Mouse (Mus musculus) neural tube, embryonic 14.5 days (tissue): ENCODE measurements around the gene Dhrs3. TPM values are rescaled to one million over a fixed set of nuclear protein-coding genes. Genes with fewer than 3 reads are reported as not detected.

Source experiments
- ATAC-seq: fragments of 200-750 bp; cut with Nextera tagmentation; 2 replicates; pipeline ENCODE4 v1.8.0; 2017; ENCODE audit warnings: low read depth, mild to moderate bottlenecking, moderate TSS enrichment, moderate library complexity
- H3K27ac ChIP-seq: fragments of 300-500 bp; sonication (generic); 2 replicates; pipeline ENCODE4 v1.5.1; 2014; ENCODE audit warnings: low read depth, mild to moderate bottlenecking, control low read depth, low read length, moderate library complexity, mixed read lengths
- H3K27me3 ChIP-seq: fragments of 300-500 bp; sonication (generic); 2 replicates; pipeline ENCODE4 v1.6.1; 2014; ENCODE audit warnings: low read length; ENCODE audit not compliant: control insufficient read depth, insufficient read depth
- H3K36me3 ChIP-seq: fragments of 300-500 bp; sonication (generic); 2 replicates; pipeline ENCODE4 v1.6.1; 2014; ENCODE audit warnings: low read length, mixed read lengths; ENCODE audit not compliant: control insufficient read depth, insufficient read depth
- H3K4me1 ChIP-seq: fragments of 300-500 bp; sonication (generic); 2 replicates; pipeline ENCODE4 v1.6.1; 2014; ENCODE audit warnings: low read length; ENCODE audit not compliant: control insufficient read depth, insufficient read depth
- H3K4me2 ChIP-seq: fragments of 300-500 bp; sonication (generic); 2 replicates; pipeline ENCODE4 v1.6.1; 2014; ENCODE audit warnings: mild to moderate bottlenecking, low read depth, low read length, control low read depth
- H3K4me3 ChIP-seq: fragments of 300-500 bp; sonication (generic); 2 replicates; pipeline ENCODE4 v1.5.1; 2014; ENCODE audit warnings: low read depth, low read length, control low read depth, mixed read lengths
- H3K9ac ChIP-seq: fragments of 300-500 bp; sonication (generic); replicated peaks from 2 replicates; pipeline ENCODE4 v1.6.1; 2014; ENCODE audit warnings: low read depth, mild to moderate bottlenecking, control low read depth, low read length, mixed read lengths
- H3K9me3 ChIP-seq: fragments of 300-500 bp; sonication (generic); 2 replicates; pipeline ENCODE4 v1.6.1; 2016; ENCODE audit warnings: low read length; ENCODE audit not compliant: control insufficient read depth
- WGBS: fragments of 180-500 bp; shearing (Covaris S2); extraction: QIAGEN DNeasy Blood & Tissue Kit; methylation state at CpG from one replicate; pipeline ENCODE4 v1.1.7; 2014; 5-methylcytosine and 5-hydroxymethylcytosine counted together
- polyA plus RNA-seq: library from polyadenylated mRNA; unstranded; fragments of >200 nt; fragmentation: Nextera tagmentation; extraction: Ambion mirVana; gene quantifications from 2 replicates; pipeline ENCODE4 v1.2.1, GENCODE M21; 2014

Gene Dhrs3
- polyA plus RNA-seq, 1 experiment from 2014 or later, result 17.0 TPM

DNA sequence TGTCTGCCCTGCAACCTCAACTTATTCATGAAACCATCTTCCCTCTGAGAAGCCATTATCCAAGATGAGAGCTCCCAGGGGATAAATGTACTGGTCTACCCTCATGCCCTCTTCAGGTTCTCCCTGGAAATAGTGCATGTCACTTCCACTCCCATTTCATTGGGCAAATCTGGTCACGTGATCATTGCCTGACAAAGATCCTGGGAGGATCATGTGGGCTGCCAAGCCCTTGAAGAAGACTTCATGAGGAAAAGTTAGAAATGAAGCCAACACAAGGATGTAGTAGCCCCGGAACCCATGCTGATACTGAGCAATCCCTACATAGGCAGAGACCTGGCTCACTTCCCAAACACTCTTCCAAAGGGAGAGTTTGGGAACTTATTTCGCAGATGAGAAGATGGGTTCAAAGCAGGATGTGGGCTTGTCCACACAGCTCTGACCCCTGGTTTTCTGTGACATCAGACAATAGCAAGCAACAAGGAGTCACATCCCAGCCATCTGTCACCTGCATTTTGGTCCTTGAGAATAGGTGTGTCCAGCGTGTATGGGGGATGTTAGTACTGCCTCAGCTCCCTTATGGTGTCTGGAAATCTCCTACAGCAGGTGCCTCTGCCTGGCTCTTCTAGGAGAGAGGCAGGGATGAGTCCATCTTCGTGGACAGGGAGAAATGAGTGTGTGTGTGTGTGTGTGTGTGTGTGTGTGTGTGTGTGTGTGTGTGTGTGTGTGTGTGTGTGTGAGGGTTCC, 36.2 kb downstream of the Dhrs3 start:
- Histone ChIP-seq H3K27ac (no peak overlapping the region), H3K27me3 (no peaks in the 10 kb centered on the region), H3K36me3 (no peaks in the 10 kb centered on the region), H3K9me3 (no peaks in the 10 kb centered on the region), H3K4me1 (no peaks in the 10 kb centered on the region), H3K9ac (no peak overlapping the region), H3K4me3 (no peak overlapping the region), H3K4me2 (no peak overlapping the region)
- ATAC-seq, result no peak
- 87% methylated on average over 5 of the region's 5 CpGs for WGBS

DNA sequence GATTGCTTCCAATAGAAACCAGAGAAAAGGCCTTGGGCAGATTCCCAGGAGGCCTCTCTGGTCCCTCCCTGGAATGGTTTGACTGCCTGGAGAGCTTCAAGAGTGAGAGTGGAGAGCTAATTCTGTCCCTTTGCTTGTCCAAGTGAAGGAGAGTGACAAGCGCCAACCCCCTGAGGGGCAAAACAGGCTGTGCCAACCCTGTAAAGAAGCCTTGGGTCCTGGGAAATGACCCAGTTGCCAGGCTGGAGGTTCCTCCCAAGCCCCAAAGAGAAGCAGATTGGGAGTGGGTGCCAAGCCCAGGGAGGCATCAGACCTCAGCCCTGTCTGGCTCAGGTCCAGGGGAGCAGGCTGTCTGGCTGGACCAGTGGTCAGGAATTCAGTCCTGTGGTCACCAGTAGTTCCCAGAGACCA, 37.2 kb downstream of the Dhrs3 start:
- H3K4me2 ChIP-seq, result no peak overlapping the region
- no peaks in the 10 kb centered on the region for H3K9me3 ChIP-seq
- H3K36me3 ChIP-seq, result no peaks in the 10 kb centered on the region
- H3K4me1 ChIP-seq, result no peaks in the 10 kb centered on the region
- H3K4me3 ChIP-seq, result no peak overlapping the region
- 79% methylated on average over 1 of the region's 1 CpGs for WGBS
- no peaks in the 10 kb centered on the region for H3K27me3 ChIP-seq
- peak; percentile 78; the same call in 1 of the 2 replicates for ATAC-seq
- no peak overlapping the region for H3K27ac ChIP-seq
- H3K9ac ChIP-seq, result no peak overlapping the region

DNA sequence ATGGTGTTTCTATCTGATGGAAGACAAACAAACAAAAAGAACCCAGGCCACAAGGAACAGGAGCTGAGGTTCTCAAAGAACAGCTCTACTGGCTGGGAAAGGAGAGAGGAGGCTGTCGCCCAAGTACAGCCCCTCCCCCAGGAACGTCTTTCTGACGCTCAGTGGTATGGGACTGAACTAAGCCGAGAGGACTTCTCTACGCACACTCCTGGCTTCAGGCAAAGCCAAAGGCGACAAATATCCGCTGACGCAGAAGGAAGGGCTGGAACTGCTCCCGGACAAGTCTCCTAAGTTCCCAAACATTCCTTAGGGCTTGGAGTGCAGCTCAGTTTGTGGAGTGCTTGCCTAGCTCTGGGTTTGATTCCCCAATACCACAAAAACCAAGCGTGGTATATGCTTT, 37.7 kb downstream of the Dhrs3 start:
- H3K36me3 ChIP-seq, result no peaks in the 10 kb centered on the region
- no peaks in the 10 kb centered on the region for H3K27me3 ChIP-seq
- WGBS, result 41% methylated on average over 10 of the region's 10 CpGs
- no peaks in the 10 kb centered on the region for H3K9me3 ChIP-seq
- H3K4me3 ChIP-seq, result no peak overlapping the region
- no peak overlapping the region for H3K4me2 ChIP-seq
- H3K9ac ChIP-seq, result no peak overlapping the region
- H3K4me1 ChIP-seq, result no peaks in the 10 kb centered on the region
- ATAC-seq, result peak; percentile 73
- no peak overlapping the region for H3K27ac ChIP-seq

DNA sequence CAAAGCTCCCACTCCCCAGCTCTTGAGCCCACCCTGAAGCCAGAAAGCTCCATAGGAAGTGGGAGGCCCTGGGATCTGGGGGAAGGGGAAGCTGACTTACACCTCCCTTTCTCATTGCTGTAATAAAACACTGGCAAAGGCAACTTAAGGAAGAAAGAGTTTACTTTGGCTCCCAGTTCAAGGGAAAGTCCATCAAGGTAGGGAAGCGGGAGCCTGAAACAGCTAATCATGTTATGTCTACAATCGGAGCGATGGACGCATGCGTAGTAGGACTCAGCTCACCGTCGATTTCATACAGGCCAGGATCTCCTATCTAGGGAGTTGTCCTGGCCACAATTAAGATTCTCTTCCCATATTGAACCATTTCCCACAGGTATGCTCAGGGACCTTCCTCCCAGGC, 38.5 kb downstream of the Dhrs3 start:
- H3K4me1 ChIP-seq, result no peaks in the 10 kb centered on the region
- H3K4me2 ChIP-seq, result no peak overlapping the region
- H3K9ac ChIP-seq, result no peak overlapping the region
- H3K4me3 ChIP-seq, result no peak overlapping the region
- no peaks in the 10 kb centered on the region for H3K36me3 ChIP-seq
- ATAC-seq, result no peak
- 88% methylated on average over 7 of the region's 7 CpGs for WGBS
- H3K9me3 ChIP-seq, result no peaks in the 10 kb centered on the region
- H3K27me3 ChIP-seq, result no peaks in the 10 kb centered on the region
- no peak overlapping the region for H3K27ac ChIP-seq

DNA sequence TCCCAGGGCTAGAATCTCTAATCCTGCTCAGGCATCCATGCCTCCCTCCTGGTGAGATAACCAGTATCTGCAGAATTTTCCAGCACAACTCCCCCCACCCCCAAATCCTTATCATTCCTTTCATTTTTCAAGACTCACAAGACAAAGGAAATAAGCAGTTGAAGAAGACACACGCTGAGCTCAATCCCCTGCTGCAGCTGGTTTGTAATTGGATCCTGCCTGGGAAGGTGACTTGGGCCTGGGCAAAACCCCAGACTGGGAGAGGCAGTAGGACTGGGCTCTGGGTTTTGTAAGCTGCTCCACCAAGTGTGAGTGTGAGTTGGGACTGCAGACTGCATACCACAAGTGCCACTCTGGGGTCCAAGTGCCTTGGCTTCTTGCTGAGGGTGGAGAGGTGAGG, 41.9 kb downstream of the Dhrs3 start:
- 21% methylated on average over 1 of the region's 1 CpGs for WGBS
- Histone ChIP-seq H3K9ac (no peak overlapping the region), H3K36me3 (no peaks in the 10 kb centered on the region), H3K27me3 (no peaks in the 10 kb centered on the region), H3K9me3 (no peaks in the 10 kb centered on the region), H3K4me1 (no peaks in the 10 kb centered on the region), H3K4me2 (no peak overlapping the region), H3K27ac (no peak overlapping the region), H3K4me3 (no peak overlapping the region)
- ATAC-seq, result no peak

DNA sequence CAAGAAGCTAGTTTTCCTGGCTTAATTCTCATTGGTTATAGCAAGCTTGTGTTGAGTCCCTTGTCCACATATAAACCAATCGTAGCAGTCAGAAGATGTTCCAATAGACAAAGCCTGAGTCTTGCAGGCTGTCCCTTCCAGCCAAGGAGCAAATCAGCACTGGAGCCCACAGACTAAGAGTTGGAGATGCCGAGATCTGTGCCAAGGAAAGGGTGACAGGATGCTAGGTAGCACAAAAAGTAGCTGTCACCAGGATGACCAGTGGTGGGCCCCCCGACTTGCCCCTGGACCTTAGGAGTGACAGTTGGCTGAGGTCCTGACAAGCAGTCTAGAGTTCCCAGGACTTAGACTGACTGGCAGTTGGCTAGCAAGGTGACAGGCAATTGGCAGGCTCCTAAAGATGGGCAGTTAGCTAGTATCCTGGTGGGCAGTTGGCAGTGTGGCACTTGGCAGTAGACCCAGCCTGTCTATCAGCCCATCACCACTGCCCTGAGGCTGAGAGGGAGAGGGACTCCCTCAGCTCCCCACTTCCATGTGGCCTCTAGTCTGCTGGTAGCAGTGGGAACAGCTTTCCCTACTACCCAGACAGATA, 44.0 kb downstream of the Dhrs3 start:
- no peaks in the 10 kb centered on the region for H3K4me1 ChIP-seq
- H3K27me3 ChIP-seq, result no peaks in the 10 kb centered on the region
- no peak overlapping the region for H3K4me2 ChIP-seq
- no peaks in the 10 kb centered on the region for H3K36me3 ChIP-seq
- H3K27ac ChIP-seq, result no peak overlapping the region
- H3K4me3 ChIP-seq, result no peak overlapping the region
- 86% methylated on average over 3 of the region's 3 CpGs for WGBS
- no peaks in the 10 kb centered on the region for H3K9me3 ChIP-seq
- no peak overlapping the region for H3K9ac ChIP-seq
- ATAC-seq, result no peak

DNA sequence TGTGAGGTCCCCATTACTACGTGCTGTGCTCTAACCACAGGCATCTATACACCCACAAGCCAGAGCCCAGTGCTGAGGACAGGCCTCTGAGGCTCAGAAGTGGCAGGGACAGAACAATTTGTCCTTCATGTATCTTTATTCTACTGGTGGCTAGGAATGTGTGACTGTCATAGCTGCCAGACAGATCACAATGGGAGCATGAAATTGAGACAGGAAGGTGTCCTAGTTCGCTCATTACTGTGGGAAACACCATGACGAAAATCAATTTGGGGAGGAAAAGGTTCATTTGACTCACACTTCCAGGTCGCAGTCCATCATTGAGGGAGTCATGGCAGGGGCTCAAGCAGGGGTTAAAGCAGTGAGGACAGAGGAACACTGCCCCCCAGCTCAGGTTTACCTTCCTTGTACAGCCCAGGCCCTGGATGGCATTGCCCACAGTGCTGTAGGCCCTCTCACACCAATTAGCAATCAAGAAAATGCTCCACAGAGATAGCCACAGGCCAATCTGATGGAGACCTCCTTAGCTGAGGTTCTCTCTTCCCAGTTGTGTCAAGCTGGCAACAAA, 47.3 kb downstream of the Dhrs3 start:
- no peak overlapping the region for H3K4me3 ChIP-seq
- H3K9ac ChIP-seq, result no peak overlapping the region
- no peak for ATAC-seq
- no peak overlapping the region for H3K27ac ChIP-seq
- 70% methylated on average over 4 of the region's 4 CpGs for WGBS
- no peaks in the 10 kb centered on the region for H3K27me3 ChIP-seq
- H3K4me2 ChIP-seq, result no peak overlapping the region
- H3K9me3 ChIP-seq, result no peaks in the 10 kb centered on the region
- H3K4me1 ChIP-seq, result no peaks in the 10 kb centered on the region
- H3K36me3 ChIP-seq, result no peaks in the 10 kb centered on the region

DNA sequence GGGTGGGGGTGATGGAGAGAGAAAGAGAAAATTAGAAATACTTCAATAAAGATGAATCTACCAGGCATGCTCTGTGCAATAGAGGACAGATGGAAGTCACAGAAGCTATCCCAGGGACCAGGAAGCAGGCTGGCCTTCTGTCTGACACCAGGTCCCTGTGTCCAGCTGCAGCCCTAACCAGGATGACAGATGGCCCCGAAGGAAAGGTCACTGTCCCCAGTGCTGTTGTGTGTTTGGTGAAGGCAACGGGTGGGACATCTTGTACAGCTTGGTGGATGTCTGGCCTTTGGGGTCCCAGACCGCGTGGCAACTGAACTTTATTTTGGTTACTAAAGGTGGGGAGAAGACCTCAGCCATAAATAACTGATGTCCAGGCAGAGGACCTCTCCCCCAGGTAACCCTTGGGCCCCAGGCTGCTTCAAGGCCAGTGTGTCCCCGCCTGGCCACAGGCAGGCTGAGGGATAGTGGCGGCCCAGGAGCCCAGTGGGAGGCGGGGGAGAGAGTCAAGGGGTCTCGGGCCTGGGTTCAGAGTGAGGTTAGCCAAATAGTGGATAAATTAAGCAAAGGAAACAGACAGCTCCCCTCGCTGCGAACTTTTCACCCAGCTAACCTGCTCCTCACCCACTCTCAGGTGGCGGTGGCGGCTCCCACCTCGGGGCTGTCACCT, 48.3 kb downstream of the Dhrs3 start:
- no peak overlapping the region for H3K4me2 ChIP-seq
- no peak overlapping the region for H3K9ac ChIP-seq
- no peaks in the 10 kb centered on the region for H3K9me3 ChIP-seq
- no peak overlapping the region for H3K4me3 ChIP-seq
- no peaks in the 10 kb centered on the region for H3K27me3 ChIP-seq
- no peak overlapping the region for H3K27ac ChIP-seq
- no peaks in the 10 kb centered on the region for H3K36me3 ChIP-seq
- ATAC-seq, result no peak
- H3K4me1 ChIP-seq, result no peaks in the 10 kb centered on the region
- WGBS, result 75% methylated on average over 13 of the region's 13 CpGs

DNA sequence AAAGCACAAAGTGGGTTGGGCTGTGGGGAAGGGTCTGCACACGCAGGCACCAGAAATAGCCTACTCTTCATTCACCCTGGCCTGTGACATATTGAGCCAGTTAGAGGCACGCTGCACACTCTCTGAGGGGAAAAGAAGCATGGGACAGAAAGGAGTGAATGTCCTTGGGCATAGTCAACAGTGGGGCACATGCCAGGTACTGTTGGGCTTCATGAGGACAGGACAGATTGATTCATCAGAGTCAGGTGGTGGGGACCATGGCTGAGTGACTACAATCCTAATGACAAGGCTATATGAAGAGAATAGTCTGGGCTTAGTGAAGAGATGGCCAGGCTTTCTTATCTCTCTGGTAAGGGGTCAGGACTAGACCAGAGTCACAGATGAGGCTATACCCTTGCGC, 49.8 kb downstream of the Dhrs3 start:
- Histone ChIP-seq H3K9me3 (no peaks in the 10 kb centered on the region), H3K27ac (no peak overlapping the region), H3K36me3 (no peaks in the 10 kb centered on the region), H3K4me3 (no peak overlapping the region), H3K4me2 (no peak overlapping the region), H3K4me1 (no peaks in the 10 kb centered on the region), H3K27me3 (no peaks in the 10 kb centered on the region), H3K9ac (no peak overlapping the region)
- no peak for ATAC-seq
- 97% methylated on average over 3 of the region's 3 CpGs for WGBS
